Mouse (Mus musculus) gastrocnemius, postnatal 14 days (tissue): ENCODE measurements at regions not wholly inside any gene's neighbourhood (a gene's known extent, or its start where the extent isn't known, plus 50 kb on each side); places are given as distances from the start of the nearest gene placed in this dataset.
A peak's percentile ranks its signal among the peaks of the same experiment; 100 is the strongest.

Experiments
- DNase-seq: peaks from one replicate; pipeline ENCODE4 v3.0.0; 2021; ENCODE audit warnings: mixed read lengths
- intact Hi-C: fragments of 180-260 bp; cut with DNase I; formaldehyde crosslinking; loops from one replicate; pipeline ENCODE4 v1.15.1; 2025; ENCODE audit warnings: low total_unique reads

- no peak for DNase-seq
- intact Hi-C loops = no loop called here
These were observed 53.1 kb upstream of the Rai14 start for GRCm38 (mm10) chr15:10767535-10767934.

GRCm38 (mm10) chr15:10770410-10771310, 56.2 kb upstream of the Rai14 start:
- intact Hi-C loops = no loop called here

GRCm38 (mm10) chr15:10771311-10771690, 56.9 kb upstream of the Rai14 start:
- DNase-seq = no peak
- intact Hi-C loops = no loop called here

More at GRCm38 (mm10) chr15:10770410-10771310, 56.2 kb upstream of the Rai14 start:
- DNase-seq = no peak

- DNase-seq = no peak
- intact Hi-C loops = no loop called here
These were observed 65.7 kb upstream of the Rai14 start for GRCm38 (mm10) chr15:10779941-10780620.

- intact Hi-C loops = no loop called here
- DNase-seq = no peak
These were observed 74.9 kb upstream of the Rai14 start for GRCm38 (mm10) chr15:10789371-10789770.

GRCm38 (mm10) chr15:10790862-10791497, 76.6 kb upstream of the Rai14 start:
- intact Hi-C loops = no loop called here
- DNase-seq = no peak

GRCm38 (mm10) chr15:10791516-10792112, 77.2 kb upstream of the Rai14 start:
- no peak for DNase-seq
- intact Hi-C loops = no loop called here

DNA sequence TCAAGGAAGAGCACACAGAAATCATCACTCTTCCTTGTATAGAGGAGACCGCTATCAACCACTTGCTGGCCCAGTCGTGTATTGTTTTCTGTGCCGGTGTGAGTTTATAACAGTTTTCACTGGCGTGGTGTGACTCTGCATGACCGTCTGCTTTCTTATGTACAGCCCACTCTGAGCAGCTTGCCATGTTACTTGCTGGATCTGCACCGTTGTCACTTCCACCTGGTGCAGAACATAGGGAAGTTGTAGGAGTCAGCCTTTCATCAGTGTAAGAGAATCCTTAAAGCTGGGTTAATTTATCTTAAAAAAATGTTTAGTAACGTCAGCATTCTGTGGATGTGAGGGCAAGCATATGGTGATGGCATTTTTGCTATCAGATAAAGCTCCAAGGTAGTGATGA, 77.7 kb upstream of the Rai14 start:
- DNase-seq = no peak
- intact Hi-C loops = no loop called here

- intact Hi-C loops = no loop called here
- DNase-seq = no peak
These were observed 80.8 kb upstream of the Rai14 start for GRCm38 (mm10) chr15:10795126-10795792.

- intact Hi-C loops = no loop called here
- DNase-seq = no peak
These were observed 85.2 kb upstream of the Rai14 start for GRCm38 (mm10) chr15:10799656-10800055.

GRCm38 (mm10) chr15:10814195-10814594, 99.8 kb upstream of the Rai14 start:
- no peak for DNase-seq
- intact Hi-C loops = no loop called here

GRCm38 (mm10) chr15:10814709-10815108, 100.3 kb upstream of the Rai14 start:
- intact Hi-C loops = no loop called here
- DNase-seq = no peak

DNA sequence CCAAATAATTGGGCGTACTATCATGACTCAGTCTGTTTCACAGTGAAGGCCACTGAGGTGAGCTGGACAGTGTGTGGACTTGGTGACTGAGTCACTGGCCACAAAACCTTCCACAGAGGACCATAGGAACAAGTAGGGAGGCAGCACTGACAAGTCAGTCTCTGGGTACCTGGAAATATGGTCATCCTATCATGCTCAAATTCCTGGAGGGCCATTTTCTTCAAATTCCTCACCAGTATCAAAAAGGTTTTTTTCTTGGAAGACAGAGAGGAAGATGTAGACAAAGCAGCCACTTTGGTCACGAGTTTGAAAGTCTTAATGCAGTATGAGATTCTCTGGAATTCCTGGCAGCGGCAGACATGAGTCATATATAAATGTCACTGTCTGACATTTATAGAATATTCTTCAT, 101.8 kb upstream of the Rai14 start:
- DNase-seq = no peak
- intact Hi-C loops = no loop called here

DNA sequence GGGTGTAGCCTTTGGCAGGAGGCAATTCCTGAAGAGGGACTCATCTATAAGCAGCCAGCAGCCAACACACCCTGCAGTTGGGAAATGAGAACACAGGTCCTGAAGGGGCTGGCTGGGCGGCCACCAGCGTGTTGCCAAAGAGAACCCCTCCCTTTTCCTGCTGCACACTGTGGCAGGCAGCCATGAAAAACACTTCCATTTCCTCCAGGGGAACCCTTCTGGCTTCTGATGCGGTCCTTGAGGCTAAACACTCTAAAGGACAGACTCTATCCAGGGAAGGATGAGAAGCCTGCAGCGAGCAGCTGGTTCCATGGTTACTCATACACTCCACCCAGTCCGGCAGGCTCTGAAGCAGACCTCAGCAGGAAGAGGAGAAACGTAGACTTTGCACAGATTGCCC, 103.8 kb upstream of the Rai14 start:
- peak; percentile 80 for DNase-seq
- intact Hi-C loops = no loop called here

GRCm38 (mm10) chr15:10818706-10819105, 104.3 kb upstream of the Rai14 start:
- DNase-seq = no peak
- intact Hi-C loops = no loop called here

GRCm38 (mm10) chr15:10823933-10824332, 109.5 kb upstream of the Rai14 start:
- intact Hi-C loops = no loop called here
- DNase-seq = no peak

DNA sequence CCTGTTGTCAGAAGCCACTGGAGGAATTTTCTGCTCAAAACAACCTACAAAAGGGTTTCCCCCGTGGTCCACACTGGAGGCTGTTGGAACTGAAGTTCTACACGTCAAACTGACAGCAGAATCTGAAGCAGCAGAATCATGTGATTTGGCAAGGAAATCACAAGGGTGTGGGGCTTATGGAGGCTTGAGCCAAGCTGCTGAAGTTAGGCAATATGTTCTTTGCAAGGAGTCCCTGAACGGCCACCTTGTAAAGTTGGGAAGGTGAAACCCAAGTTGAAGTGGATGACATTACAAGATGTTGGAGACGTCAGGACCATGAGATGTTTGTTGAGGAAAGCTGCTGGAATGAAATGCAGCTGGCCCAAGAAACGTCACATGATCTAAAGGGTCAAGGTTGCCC, 115.2 kb upstream of the Rai14 start:
- DNase-seq = no peak
- intact Hi-C loops = no loop called here

DNA sequence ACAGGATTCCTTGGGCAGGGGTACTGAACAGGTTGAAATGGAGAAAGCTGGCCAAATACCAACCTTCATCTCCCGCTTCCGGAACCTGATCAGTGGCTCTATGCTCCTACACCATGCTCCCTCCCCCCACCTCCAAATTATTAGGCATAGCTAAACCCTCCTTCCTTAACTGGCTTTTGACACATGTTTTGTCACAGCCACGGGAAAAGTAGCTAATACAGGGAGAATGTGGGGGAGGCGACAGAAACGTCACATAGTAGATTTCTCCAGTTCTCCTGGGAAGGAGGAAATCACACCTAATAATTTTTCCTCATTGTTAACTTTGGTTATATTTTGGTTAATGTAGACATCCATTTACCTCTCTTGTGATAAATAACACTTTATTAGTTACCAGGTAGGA, 116.1 kb upstream of the Rai14 start:
- intact Hi-C loops = no loop called here
- DNase-seq = no peak

DNA sequence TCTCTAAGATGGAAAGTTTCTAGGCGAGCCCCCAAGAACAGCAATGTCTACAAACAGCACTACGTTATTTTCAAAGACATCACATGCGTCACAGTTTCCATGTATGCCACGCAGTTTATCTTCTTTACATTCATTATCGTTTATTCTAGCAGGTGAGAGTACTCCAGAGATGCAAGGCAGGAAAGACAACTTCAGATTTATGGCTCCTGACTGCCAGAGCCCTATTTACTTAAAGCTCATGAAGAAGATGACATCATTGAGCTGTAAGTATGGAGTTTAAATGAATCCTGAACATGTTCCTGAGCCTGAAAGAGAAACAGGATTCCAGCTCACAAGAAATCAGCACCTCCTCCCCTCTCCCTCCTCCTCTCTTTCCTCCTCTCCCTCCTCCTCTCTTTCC, 116.7 kb upstream of the Rai14 start:
- no peak for DNase-seq
- intact Hi-C loops = no loop called here

GRCm38 (mm10) chr15:10832331-10832730, 117.9 kb upstream of the Rai14 start:
- intact Hi-C loops = no loop called here

More at GRCm38 (mm10) chr15:10832331-10832730, 117.9 kb upstream of the Rai14 start:
- DNase-seq = no peak
